Mouse (Mus musculus): Measurements from ENCODE around the gene Mief2.

The Mief2 gene

GRCm38 (mm10) chr11:60726601-60727391 is 1.4 kb upstream of the Mief2 start, which contains the start of gene Flii:
Gene Flii, minus strand, starts transcription at chr11:60727263.
- DNase-seq = peak; percentile 87

- no peak for DNase-seq
Measured at GRCm38 (mm10) chr11:60727392-60728140, 632 bp upstream of the Mief2 start.

- no peak for DNase-seq
Measured at GRCm38 (mm10) chr11:60729217-60729641, 1.0 kb downstream of the Mief2 start.

DNA sequence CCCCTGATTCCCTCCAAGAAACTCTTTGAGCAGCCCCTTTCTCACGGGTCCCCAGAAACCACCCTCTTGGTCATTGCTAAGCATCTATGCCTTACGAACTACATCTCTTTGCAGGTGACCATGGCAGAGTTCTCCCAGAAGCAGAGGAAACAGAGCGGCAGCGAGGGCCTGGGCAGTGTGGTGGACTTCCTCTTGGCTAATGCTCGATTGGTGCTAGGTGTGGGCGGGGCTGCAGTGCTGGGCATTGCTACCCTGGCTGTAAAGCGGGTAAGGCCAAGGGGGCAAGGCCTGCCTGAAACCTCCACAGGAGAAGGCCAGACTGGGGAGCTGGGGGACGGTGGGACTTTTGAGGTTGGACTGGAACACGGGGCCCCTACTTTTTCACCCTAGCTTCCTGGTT is 2.0 kb downstream of the Mief2 start:
- no peak for DNase-seq

GRCm38 (mm10) chr11:60731251-60731650 is 3.1 kb downstream of the Mief2 start:
- DNase-seq = no peak

DNA sequence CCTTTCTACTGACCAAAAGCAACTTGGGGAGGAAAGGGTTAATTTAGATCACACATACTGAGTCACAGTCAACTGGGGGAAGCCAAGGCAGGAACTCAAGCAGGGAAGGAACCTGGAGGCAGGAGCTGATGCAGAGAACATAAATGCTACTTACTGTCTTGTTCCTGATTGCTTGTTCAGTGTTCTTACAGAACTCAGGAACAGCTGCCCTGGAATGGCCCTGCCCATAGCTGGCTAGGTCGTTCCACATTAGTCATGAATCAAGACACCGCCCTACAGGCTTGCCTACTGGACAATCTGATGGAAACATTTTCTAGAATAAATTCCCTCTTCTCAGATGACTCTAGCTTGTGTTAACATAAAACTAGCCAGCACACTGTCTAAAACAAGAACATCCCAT is 6.0 kb downstream of the Mief2 start:
- DNase-seq = no peak

DNA sequence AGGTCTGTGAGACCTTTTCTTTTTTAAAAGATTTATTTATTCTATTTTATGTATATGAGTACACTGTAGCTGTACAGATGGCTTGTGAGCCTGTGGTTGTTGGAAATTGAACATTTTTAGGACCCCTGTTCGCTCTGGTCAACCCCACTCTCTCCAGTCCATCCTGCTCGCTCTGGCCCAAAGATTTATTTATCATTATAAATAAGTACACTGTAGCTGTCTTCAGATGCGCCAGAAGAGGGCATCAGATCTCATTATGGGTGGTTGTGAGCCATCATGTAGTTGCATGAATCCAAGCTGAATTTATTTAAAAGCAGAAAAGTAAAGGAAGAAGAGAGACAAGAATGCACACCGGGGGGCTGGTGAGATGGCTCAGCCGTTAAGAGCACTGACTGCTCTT is 7.0 kb downstream of the Mief2 start:
- DNase-seq = no peak

GRCm38 (mm10) chr11:60736491-60736890 is 8.3 kb downstream of the Mief2 start:
- DNase-seq = no peak

GRCm38 (mm10) chr11:60737450-60737849 is 9.3 kb downstream of the Mief2 start:
- DNase-seq = no peak

DNA sequence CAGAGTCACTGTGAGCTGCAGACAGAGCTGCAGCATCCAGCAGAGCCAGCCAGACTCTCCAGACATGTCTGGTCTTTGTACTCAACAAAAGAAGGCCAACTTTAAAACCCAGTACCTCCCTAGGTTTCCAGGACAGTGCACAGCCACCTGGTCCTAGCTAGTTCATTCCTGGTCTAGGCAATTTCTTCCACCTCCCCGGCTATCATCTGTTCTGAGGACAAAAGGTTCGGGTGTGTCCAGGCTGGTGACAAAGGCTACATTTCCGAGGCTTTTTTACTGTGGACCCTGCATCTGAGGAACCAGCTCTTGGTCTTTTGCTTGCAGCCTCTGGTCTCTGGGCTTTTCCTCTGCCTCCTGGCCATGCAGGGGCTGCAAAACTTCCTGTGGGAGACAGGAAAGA is 12.1 kb downstream of the Mief2 start:
- no peak for DNase-seq

GRCm38 (mm10) chr11:60755570-60755969 is 27.4 kb downstream of the Mief2 start:
- DNase-seq = no peak

DNA sequence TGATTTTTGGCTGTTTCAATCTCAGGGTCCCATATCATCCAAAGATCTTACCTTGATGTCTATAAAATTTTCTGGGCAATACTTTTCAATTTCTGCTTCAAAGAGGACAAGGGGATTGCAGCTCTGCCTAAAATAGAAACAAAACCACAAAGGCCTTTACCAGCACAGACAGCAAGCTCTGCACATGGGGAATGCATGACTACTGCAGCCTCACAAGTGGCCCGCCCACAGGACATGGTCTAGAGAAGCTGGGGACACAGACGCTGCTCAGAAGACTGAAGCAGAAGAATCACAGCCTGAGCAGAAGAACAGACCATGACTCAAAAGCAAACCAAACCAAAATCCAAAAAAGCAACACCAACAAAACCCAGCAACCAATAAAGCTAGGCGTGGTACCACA is 33.5 kb downstream of the Mief2 start:
- no peak for DNase-seq

DNA sequence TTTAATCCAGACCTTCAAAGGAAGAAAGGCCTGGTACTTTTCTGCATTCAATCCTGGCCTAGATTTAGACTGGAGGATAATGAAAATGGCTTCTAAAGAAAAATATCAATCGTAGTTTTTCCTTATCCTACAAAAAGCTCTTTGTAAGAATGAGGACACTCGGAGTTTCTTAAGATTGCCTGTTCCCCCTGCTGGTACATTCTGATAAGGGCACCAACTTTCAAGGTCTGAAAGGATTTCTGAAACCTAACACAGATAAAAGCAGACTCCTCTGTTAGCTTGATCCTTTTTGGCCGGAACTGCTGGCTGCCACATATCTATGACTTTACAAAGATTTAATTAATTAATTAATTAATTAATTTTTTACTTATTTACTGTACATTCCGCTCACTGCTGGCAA is 38.8 kb downstream of the Mief2 start:
- no peak for DNase-seq

GRCm38 (mm10) chr11:60769322-60769721 is 41.1 kb downstream of the Mief2 start:
- DNase-seq = no peak

GRCm38 (mm10) chr11:60770776-60771175 is 42.6 kb downstream of the Mief2 start:
- no peak for DNase-seq

DNA sequence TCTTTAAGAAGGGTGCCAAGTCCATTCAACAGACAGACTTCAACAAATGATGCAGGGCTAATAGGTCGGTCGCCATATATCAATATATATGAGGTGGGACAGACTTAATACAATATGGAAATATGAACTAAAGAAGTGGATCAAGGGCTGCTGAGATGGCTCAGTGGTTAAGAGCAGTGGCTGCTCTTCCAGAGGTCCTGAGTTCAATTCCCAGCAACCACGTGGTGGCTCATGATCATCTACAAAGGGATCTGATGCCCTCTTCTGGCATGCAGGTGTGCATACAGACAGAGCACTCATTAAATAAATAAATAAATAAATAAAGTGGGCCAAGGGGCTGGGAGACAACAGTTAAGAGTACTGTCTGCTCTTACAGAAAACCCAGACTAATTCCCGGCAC is 44.0 kb downstream of the Mief2 start:
- no peak for DNase-seq

GRCm38 (mm10) chr11:60774158-60774689 is 46.0 kb downstream of the Mief2 start:
- DNase-seq = no peak

DNA sequence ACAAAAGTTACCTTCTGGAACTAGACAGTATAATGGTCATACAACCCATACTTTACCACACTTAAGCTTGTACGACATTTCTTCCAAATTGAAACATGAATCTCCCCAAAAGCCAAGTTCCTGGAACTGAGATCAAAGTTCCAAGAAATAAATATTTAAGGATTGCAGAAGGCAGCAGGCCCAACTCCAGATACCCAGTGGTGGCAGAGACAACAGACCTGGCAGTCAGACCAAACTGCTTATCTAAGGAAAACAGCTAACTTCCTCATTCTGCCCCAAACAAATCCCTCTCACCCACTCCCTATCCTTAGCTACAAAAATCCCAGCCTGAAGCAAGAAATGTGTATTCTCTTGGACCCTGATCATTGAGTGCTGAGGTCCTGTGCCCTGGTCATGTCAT is 46.6 kb downstream of the Mief2 start:
- peak; percentile 27 for DNase-seq

GRCm38 (mm10) chr11:60775578-60775977 is 47.4 kb downstream of the Mief2 start:
- no peak for DNase-seq

GRCm38 (mm10) chr11:60776107-60776828 is 48.1 kb downstream of the Mief2 start:
- DNase-seq = no peak

GRCm38 (mm10) chr11:60776829-60777740 is 48.9 kb downstream of the Mief2 start, which contains the start of the genes Top3a and Smcr8:
Gene Top3a, minus strand, starts transcription at chr11:60777365.
Gene Smcr8, plus strand, starts transcription at chr11:60777524.
- peak; percentile 90 for DNase-seq

GRCm38 (mm10) chr11:60777801-60778370 is 49.7 kb downstream of the Mief2 start:
- DNase-seq = no peak
